Mouse (Mus musculus) inflammation-experienced regulatory T-cells (primary cell): ENCODE results near the gene Tmem208. TPM values are rescaled to one million over a fixed set of nuclear protein-coding genes. Genes with fewer than 3 reads are reported as not detected.

Source experiments
- polyA plus RNA-seq, 2 experiments: library from polyadenylated mRNA; unstranded; fragments of 100-300 nt; shearing (Covaris generic); gene quantifications; one replicate each; pipeline ENCODE4 v1.2.1; 2017

The Tmem208 gene
- 100 to 1,000 TPM; 128 to 130 TPM for polyA plus RNA-seq

DNA sequence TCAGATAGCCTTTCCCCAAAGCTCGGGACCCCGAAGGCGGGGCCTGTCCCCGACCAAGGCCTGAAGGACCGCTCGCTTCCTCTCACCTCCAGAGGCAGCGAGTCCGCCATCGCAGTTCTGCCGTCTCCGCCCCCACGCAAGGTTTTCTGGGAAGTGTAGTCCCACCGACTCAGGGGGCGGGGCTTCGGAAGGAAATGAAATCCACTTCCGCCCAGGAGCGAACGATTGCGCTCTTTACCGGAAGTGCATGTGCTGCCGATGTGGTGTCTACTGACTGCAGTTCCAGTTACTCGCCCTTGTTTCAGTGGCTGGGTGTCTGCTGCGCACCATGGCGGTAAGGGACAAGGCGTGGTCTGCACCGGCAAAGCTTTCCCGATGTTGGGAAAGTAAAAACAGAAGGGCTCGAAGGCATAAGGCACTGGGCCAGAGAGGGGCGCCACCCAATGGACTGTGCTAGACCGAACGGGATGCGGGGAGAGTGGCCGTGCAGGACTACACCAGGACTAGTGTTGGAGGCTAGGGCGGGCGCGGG, at the start of gene Tmem208, which contains the start of gene Lrrc29:
Gene Tmem208, plus strand, starts transcription at position 214 of the 532 bp plus-strand sequence.
Gene Lrrc29, minus strand, starts transcription at position 138 of the 532 bp plus-strand sequence.

GRCm38 (mm10) chr8:105289805-105290460, 36.2 kb upstream of the Tmem208 start, which contains the start of gene 4931428F04Rik:
4931428F04Rik (minus strand) TSS chr8:105289864.

DNA sequence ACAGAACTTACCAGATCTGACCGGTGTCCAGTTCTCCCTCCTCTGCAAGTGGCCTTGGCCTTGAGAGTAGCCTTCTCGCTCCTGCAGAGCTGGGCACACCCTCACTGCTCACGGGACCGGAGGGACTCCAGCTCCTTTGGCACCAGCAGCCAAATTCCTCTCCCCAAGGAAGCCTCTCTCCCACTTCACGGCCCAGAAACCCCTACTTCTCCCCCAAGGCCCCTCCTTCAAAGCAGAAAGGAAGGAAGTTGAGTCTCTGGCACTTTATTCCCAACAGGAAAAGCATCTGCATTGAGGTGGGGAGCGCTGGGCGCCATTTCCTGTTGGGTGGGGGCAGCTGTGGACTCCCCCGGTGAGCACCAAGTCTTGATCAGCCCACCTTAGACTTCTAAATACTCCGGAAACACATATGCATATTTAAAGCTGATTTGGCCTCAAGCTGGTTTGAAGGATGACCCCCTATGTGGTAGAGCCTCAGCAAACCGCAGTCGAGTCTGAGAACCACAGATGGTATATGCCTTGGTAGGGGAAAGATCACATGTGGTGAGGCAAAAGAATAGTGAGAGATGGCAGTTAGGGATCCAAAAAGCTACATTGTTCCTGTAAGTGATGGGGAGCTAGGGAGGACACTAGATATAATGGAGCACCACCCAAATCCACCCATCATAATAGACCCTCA, 30.1 kb upstream of the Tmem208 start, which contains the start of gene Exoc3l:
Gene Exoc3l, minus strand, starts transcription at position 207 of the 679 bp plus-strand sequence.

DNA sequence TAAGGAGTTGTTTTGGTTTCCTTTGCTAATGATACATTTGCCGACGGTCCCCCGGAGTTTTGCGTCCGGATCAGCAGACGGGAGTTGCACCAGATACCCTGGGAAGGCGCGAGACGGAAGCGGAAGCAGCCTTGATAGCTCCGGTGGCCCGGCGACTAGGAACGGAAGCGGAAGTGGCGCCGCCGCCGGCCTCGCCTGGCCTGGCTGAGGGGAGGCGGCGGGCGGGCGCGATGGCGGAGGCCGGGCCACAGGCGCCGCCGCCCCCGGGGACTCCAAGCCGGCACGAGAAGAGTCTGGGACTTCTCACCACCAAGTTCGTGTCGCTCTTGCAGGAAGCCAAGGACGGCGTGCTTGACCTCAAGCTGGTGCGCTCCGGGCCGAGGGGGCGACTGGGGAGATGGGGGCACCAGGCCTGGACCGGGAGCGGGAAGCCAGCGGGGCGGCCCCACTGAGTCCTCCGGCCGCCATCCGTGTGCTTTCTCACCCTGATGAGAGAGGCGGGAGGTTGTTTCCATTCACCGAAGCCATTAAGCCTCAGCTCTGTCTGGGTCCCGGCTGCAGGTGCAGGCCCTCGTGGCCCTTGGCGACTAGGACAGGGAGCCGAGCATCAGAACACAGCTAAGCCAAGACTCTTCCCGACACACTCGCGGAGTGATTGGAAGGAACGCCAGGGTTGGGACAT, 28.5 kb upstream of the Tmem208 start, which contains the start of gene E2f4:
Gene E2f4, plus strand, starts transcription at position 153 of the 682 bp plus-strand sequence.

DNA sequence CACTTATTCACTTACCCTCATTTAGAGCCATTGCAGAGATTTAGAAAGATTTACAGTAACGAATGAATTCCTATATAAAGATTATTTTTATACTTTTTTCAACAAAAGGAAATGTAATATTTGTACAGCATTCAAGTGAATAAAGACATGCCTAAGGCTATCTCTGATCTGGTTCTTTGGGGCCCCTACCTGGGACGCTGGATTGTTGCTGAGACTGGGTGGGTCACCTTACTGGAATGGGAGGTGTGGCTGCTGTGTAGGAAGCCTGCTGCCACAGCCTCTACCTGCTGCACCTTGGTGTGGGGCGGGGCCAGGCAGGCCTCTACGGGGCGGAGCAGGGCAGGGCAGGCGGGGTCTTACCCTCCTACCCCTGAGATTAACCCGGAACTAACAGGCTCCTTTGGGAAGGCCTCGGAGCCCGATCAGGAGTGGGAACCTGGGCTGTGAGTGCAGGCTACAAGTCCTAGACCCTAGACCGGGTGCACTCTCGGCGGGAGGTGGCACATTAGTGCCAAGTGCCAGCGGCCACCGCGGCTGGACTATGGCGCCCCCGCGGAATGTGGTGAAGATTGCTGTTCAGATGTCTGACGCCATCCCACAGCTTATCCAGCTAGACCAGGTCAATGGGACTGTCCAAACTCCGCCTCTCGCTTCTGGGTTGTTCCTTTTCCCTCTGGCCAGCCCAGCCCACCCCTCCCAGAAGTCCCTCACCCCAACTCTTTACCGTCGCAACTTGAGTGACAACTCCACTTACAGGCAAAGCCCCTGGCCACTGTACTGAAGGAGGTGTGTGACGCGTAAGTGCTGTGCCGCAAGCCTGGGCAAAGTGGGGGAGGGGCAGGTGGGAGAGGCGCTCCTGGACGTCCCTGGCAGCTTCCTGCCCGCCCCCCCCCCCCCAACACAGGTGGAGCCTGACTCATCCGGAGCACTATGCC, 20.7 kb upstream of the Tmem208 start, which contains the start of gene Elmo3:
Gene Elmo3, plus strand, starts transcription at position 391 of the 935 bp plus-strand sequence.

GRCm38 (mm10) chr8:105347428-105348221, 21.5 kb downstream of the Tmem208 start, which contains the start of gene Fhod1:
Fhod1 (minus strand) TSS chr8:105347953.

GRCm38 (mm10) chr8:105348450-105349095, 22.4 kb downstream of the Tmem208 start, which contains the start of gene Slc9a5:
Slc9a5 (plus strand) TSS chr8:105348843.

DNA sequence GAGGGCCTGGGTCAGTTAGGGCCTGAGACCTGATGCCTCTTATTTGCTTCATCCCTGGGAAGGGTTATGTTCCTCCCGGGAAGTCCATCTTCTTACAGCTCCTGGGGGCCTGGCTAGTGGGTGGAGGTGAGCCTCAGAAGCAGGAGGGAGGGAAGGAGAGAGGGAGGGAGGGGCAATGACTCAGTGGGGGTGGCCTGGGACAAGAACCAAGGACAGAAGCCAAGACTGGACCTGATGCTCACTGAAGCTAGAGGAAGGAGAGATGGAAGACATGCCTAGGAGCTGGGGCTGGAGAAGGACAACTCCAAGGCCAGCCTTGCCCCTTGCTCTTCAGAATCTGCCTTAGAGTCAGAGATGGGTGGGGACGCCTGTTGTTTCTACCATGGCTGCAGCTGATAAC, 46.9 kb downstream of the Tmem208 start, which contains the start of gene Plekhg4:
Gene Plekhg4, plus strand, starts transcription at position 243 of the 400 bp plus-strand sequence.

Other genes starting within 250 kb of the Tmem208 start
- gene Ces3b, start 242.6 kb upstream of the Tmem208 start, polyA plus RNA-seq, result under 1 TPM; 0.12 to 0.49 TPM
- gene Ces4a, start 194.6 kb upstream of the Tmem208 start, polyA plus RNA-seq, result 1 to 10 TPM in 1 of 2 experiments, under 1 TPM in 1; 0.31 to 1.2 TPM
- 100 to 1,000 TPM; 106 to 136 TPM for gene Cbfb, start 155.7 kb upstream of the Tmem208 start, polyA plus RNA-seq
- 10 to 100 TPM; 26.1 to 30.7 TPM for gene D230025D16Rik, start 101.2 kb upstream of the Tmem208 start, polyA plus RNA-seq
- 1 to 10 TPM; 1.7 to 2.5 TPM for gene B3gnt9, start 71.2 kb upstream of the Tmem208 start, polyA plus RNA-seq
- 10 to 100 TPM; 66.5 to 74.3 TPM for gene Tradd, start 61.7 kb upstream of the Tmem208 start, polyA plus RNA-seq
- gene Fbxl8, start 61.7 kb upstream of the Tmem208 start, polyA plus RNA-seq, result 10 to 100 TPM; 23.3 to 29.8 TPM
- gene Hsf4, start 56.6 kb upstream of the Tmem208 start, polyA plus RNA-seq, result 1 to 10 TPM in 1 of 2 experiments, under 1 TPM in 1; 0.88 to 1.1 TPM
- 1 to 10 TPM in 1 of 2 experiments, not detected in 1; 1.6 TPM for gene Nol3, start 50.2 kb upstream of the Tmem208 start, polyA plus RNA-seq
- 1 to 10 TPM; 1.9 to 4.2 TPM for gene 4931428F04Rik, start 36.5 kb upstream of the Tmem208 start, polyA plus RNA-seq
- gene Exoc3l, start 30.3 kb upstream of the Tmem208 start, polyA plus RNA-seq, result 1 to 10 TPM; 2.0 to 2.1 TPM
- 100 to 1,000 TPM; 150 to 169 TPM for gene E2f4, start 28.7 kb upstream of the Tmem208 start, polyA plus RNA-seq
- gene Elmo3, start 20.8 kb upstream of the Tmem208 start, polyA plus RNA-seq, result 10 to 100 TPM in 1 of 2 experiments, 1 to 10 TPM in 1; 7.2 to 14.4 TPM
- 1 to 10 TPM; 1.9 to 2.7 TPM for gene Lrrc29, start 76 bp upstream of the Tmem208 start, polyA plus RNA-seq
- gene Fhod1, start 21.6 kb downstream of the Tmem208 start, polyA plus RNA-seq, result 1 to 10 TPM; 1.0 to 1.8 TPM
- under 1 TPM; 0.28 to 0.60 TPM for gene Slc9a5, start 22.5 kb downstream of the Tmem208 start, polyA plus RNA-seq
- gene Plekhg4, start 46.9 kb downstream of the Tmem208 start, polyA plus RNA-seq, result 1 to 10 TPM in 1 of 2 experiments, not detected in 1; 1.1 TPM
- gene Kctd19, start 87.1 kb downstream of the Tmem208 start, polyA plus RNA-seq, result 1 to 10 TPM in 1 of 2 experiments, under 1 TPM in 1; 0.65 to 1.3 TPM
- gene Lrrc36, start 87.2 kb downstream of the Tmem208 start, polyA plus RNA-seq, result under 1 TPM in 1 of 2 experiments, not detected in 1; 0.53 TPM
- gene Tppp3, start 145.2 kb downstream of the Tmem208 start, polyA plus RNA-seq, result under 1 TPM in 1 of 2 experiments, not detected in 1; 0.64 TPM
- gene Zdhhc1, start 170.5 kb downstream of the Tmem208 start, polyA plus RNA-seq, result 1 to 10 TPM; 4.3 to 6.1 TPM
- not detected for gene Hsd11b2, start 192.4 kb downstream of the Tmem208 start, polyA plus RNA-seq
- gene Atp6v0d1, start 239.7 kb downstream of the Tmem208 start, polyA plus RNA-seq, result 10 to 100 TPM; 38.3 to 39.1 TPM